Mouse (Mus musculus) bone marrow, adult 2 months (tissue): ENCODE measurements around the gene Metap1d.

Experiments
- CTCF ChIP-seq: fragments of 200-500 bp; IDR thresholded peaks from 2 replicates; pipeline ENCODE4 v1.5.1; 2011; ENCODE audit warnings: low read length, control low read depth; ENCODE audit not compliant: control insufficient read depth, insufficient read depth
- POLR2A ChIP-seq: fragments of 200-500 bp; IDR thresholded peaks from 2 replicates; pipeline ENCODE4 v1.6.1; 2011; ENCODE audit warnings: low read depth, mild to moderate bottlenecking, control low read depth, low read length, borderline replicate concordance; ENCODE audit not compliant: control insufficient read depth

- TF ChIP-seq CTCF (no peak), POLR2A (no peak)
These were observed 90.5 kb downstream of the Metap1d start for GRCm38 (mm10) chr2:71543531-71543930.
